7 mouse cellular contexts compared by ENCODE assay signal in the genomic region with DNA sequence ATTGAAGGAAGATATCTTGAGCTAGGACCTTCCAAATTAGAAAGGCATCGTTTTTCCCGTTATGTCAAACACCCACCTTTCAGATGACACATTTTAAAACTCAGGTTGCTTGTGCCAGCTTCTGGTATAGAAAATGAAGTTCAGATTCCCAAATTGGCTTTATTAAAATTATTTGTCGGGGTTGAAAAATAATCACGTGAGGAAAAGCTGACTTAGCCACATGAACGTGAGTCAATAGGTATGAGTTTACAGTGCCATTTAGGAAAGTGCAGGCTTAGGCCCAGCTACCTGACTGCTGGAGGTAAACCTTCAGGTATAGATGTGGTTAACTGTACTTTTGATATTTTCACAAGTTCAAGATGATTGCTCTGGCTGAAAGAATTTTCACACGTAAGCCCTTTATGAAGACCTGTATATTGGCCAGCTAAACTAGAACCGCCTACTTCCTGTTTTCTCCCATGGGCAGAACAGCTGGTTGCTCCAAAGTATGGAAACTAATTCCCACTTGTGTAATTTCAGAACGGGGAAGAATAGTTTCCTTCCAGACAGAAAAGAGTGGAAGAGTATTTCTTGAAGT. TPM values are rescaled to one million over a fixed set of nuclear protein-coding genes. Genes with fewer than 3 reads are reported as not detected.
DNase-seq lines count a peak whose midpoint lies in the region; ATAC-seq and TF ChIP-seq lines count a peak whose summit lies in the region.

No protein-coding gene starts in this region.

- no peaks in the 10 kb centered on the region; the same call in 1 of the 2 replicates for H3K4me1 ChIP-seq in testis, adult 2 months (ENCODE audit: control insufficient read depth, insufficient read depth, low read length)
- H3K4me1 ChIP-seq in forebrain, embryonic 10.5 days, result peaks cover 31% of the 10 kb centered on the region
- H3K4me1 ChIP-seq in kidney, postnatal 0 days (replicated peaks; ENCODE audit: insufficient read depth, low read length), result peaks cover 16% of the 10 kb centered on the region
- H3K4me1 ChIP-seq in neural tube, embryonic 14.5 days (ENCODE audit: control insufficient read depth, insufficient read depth, low read length), result peaks cover 14% of the 10 kb centered on the region

- H3K4me3 ChIP-seq in testis, adult 2 months (ENCODE audit: control insufficient read depth, low read depth, low read length), result peak overlapping the region; percentile 82
- peak overlapping the region; percentile 85 for H3K4me3 ChIP-seq in forebrain, embryonic 10.5 days
- peak overlapping the region; percentile 77 for H3K4me3 ChIP-seq in kidney, postnatal 0 days (replicated peaks; ENCODE audit: low read depth, low read length)
- H3K4me3 ChIP-seq in neural tube, embryonic 14.5 days (ENCODE audit: low read depth, low read length), result peak overlapping the region; percentile 68

- TF ChIP-seq POLR2A in testis, adult 2 months (IDR thresholded peaks at IDR 0.05; ENCODE audit: control insufficient read depth, low read depth, low read length), result no peak

- no peak for TF ChIP-seq CTCF in testis, adult 2 months (IDR thresholded peaks at IDR 0.05; ENCODE audit: control insufficient read depth, insufficient read depth, insufficient replicate concordance, low read depth, low read length)
- TF ChIP-seq CTCF in kidney, postnatal 0 days (IDR thresholded peaks at IDR 0.05; ENCODE audit: low read depth), result no peak

- H3K36me3 ChIP-seq in testis, adult 2 months (ENCODE audit: control insufficient read depth, insufficient read depth, low read length), result no peaks in the 10 kb centered on the region
- H3K36me3 ChIP-seq in forebrain, embryonic 10.5 days (replicated peaks), result peaks cover 48% of the 10 kb centered on the region
- 0 out of 2 replicates have a peak, but pooled peaks cover 9% of the 10 kb centered on the region for H3K36me3 ChIP-seq in kidney, postnatal 0 days (ENCODE audit: insufficient read depth, low read length)
- peaks cover 6% of the 10 kb centered on the region; the same call in 1 of the 2 replicates for H3K36me3 ChIP-seq in neural tube, embryonic 14.5 days (ENCODE audit: control insufficient read depth, insufficient read depth, low read length)

- H3K27me3 ChIP-seq in testis, adult 2 months (ENCODE audit: control insufficient read depth, insufficient read depth, low read length), result no peaks in the 10 kb centered on the region
- no peaks in the 10 kb centered on the region for H3K27me3 ChIP-seq in forebrain, embryonic 10.5 days (ENCODE audit: poor library complexity, severe bottlenecking)
- no peaks in the 10 kb centered on the region for H3K27me3 ChIP-seq in kidney, postnatal 0 days (ENCODE audit: insufficient read depth, low read length)
- no peaks in the 10 kb centered on the region for H3K27me3 ChIP-seq in neural tube, embryonic 14.5 days (ENCODE audit: control insufficient read depth, insufficient read depth, low read length)

- H3K27ac ChIP-seq in testis, adult 2 months (ENCODE audit: control insufficient read depth, insufficient read depth, low read depth, low read length), result peak overlapping the region; percentile 87
- peak overlapping the region; percentile 98 for H3K27ac ChIP-seq in forebrain, embryonic 10.5 days
- peak overlapping the region; percentile 97 for H3K27ac ChIP-seq in kidney, postnatal 0 days
- peak overlapping the region; percentile 94 for H3K27ac ChIP-seq in neural tube, embryonic 14.5 days (ENCODE audit: low read depth, low read length)

- no peaks in the 10 kb centered on the region for H3K9me3 ChIP-seq in forebrain, embryonic 10.5 days
- H3K9me3 ChIP-seq in kidney, postnatal 0 days (replicated peaks; ENCODE audit: low read length), result no peaks in the 10 kb centered on the region
- no peaks in the 10 kb centered on the region for H3K9me3 ChIP-seq in neural tube, embryonic 14.5 days (ENCODE audit: control insufficient read depth, low read length)

- no peak for ATAC-seq in kidney, postnatal 0 days (replicated peaks; ENCODE audit: low FRiP score, low read depth)
- no peak for ATAC-seq in neural tube, embryonic 14.5 days (ENCODE audit: low read depth)

- H3K4me2 ChIP-seq in kidney, postnatal 0 days (ENCODE audit: low read length), result peak overlapping the region; percentile 67
- H3K4me2 ChIP-seq in neural tube, embryonic 14.5 days (ENCODE audit: low read depth, low read length), result peak overlapping the region; percentile 56

- 30% methylated on average over 8 of the region's 8 CpGs for WGBS in forebrain, embryonic 10.5 days
- 7% methylated on average over 8 of the region's 8 CpGs for WGBS in kidney, postnatal 0 days
- WGBS in neural tube, embryonic 14.5 days, result 25% methylated on average over 8 of the region's 8 CpGs

- H3K9ac ChIP-seq in kidney, postnatal 0 days (ENCODE audit: low read depth, low read length), result peak overlapping the region; percentile 81
- H3K9ac ChIP-seq in neural tube, embryonic 14.5 days (replicated peaks; ENCODE audit: low read depth, low read length), result peak overlapping the region; percentile 57

- no peak for DNase-seq in testis, postnatal 10 days (ENCODE audit: low spot score)
- DNase-seq in forebrain, embryonic 10.5 days (ENCODE audit: extremely low spot score, low spot score), result no peak
- peak; percentile 72 for DNase-seq in kidney, postnatal 0 days (ENCODE audit: low spot score)
- no peak for DNase-seq in layer of hippocampus, adult 9-10 months (ENCODE audit: low spot score)
- DNase-seq in cerebellum, postnatal 36 days, result no peak

RNA-seq across cellular contexts. Expression of a gene that starts 1.5 kb away (rescaled TPM):
- polyA plus RNA-seq in testis, adult 2 months (2012; rRNA removed), result 323 and 355 TPM in 2 replicates
- 61.7 and 69.9 TPM in 2 replicates for polyA plus RNA-seq in forebrain, embryonic 10.5 days (2016; fragmentation: Nextera tagmentation; extraction: Ambion mirVana)
- polyA plus RNA-seq in kidney, postnatal 0 days (2015; fragmentation: Nextera tagmentation; extraction: Ambion mirVana), result 62.6 and 63.3 TPM in 2 replicates
- 85.8 and 111 TPM in 2 replicates for polyA plus RNA-seq in neural tube, embryonic 14.5 days (2014; fragmentation: Nextera tagmentation; extraction: Ambion mirVana)

RNA-seq across cellular contexts. Expression of a gene that starts 1.7 kb away (rescaled TPM):
- polyA plus RNA-seq in testis, adult 2 months (2012; rRNA removed), result 4.6 and 5.2 TPM in 2 replicates
- 26.2 and 27.4 TPM in 2 replicates for polyA plus RNA-seq in forebrain, embryonic 10.5 days (2016; fragmentation: Nextera tagmentation; extraction: Ambion mirVana)
- 4.2 and 6.3 TPM in 2 replicates for polyA plus RNA-seq in kidney, postnatal 0 days (2015; fragmentation: Nextera tagmentation; extraction: Ambion mirVana)
- polyA plus RNA-seq in neural tube, embryonic 14.5 days (2014; fragmentation: Nextera tagmentation; extraction: Ambion mirVana), result 1.6 and 1.9 TPM in 2 replicates

RNA-seq across cellular contexts. Expression of a gene that starts 28.6 kb away (rescaled TPM):
- polyA plus RNA-seq in testis, adult 2 months (2012; rRNA removed), result 22.8 and 26.7 TPM in 2 replicates
- polyA plus RNA-seq in forebrain, embryonic 10.5 days (2016; fragmentation: Nextera tagmentation; extraction: Ambion mirVana), result 1.5 and 1.8 TPM in 2 replicates
- polyA plus RNA-seq in kidney, postnatal 0 days (2015; fragmentation: Nextera tagmentation; extraction: Ambion mirVana), result 19.4 and 20.9 TPM in 2 replicates
- 3.6 and 3.9 TPM in 2 replicates for polyA plus RNA-seq in neural tube, embryonic 14.5 days (2014; fragmentation: Nextera tagmentation; extraction: Ambion mirVana)

RNA-seq across cellular contexts. Expression of a gene that starts 45.6 kb away (rescaled TPM):
- 64.9 and 69.4 TPM in 2 replicates for polyA plus RNA-seq in testis, adult 2 months (2012; rRNA removed)
- polyA plus RNA-seq in forebrain, embryonic 10.5 days (2016; fragmentation: Nextera tagmentation; extraction: Ambion mirVana), result not detected in 2 replicates
- 0.37 TPM in 1 of 2 replicates, not detected in the other for polyA plus RNA-seq in kidney, postnatal 0 days (2015; fragmentation: Nextera tagmentation; extraction: Ambion mirVana)
- polyA plus RNA-seq in neural tube, embryonic 14.5 days (2014; fragmentation: Nextera tagmentation; extraction: Ambion mirVana), result not detected in 2 replicates
